Mouse (Mus musculus) heart, embryonic 11.5 days (tissue): Measurements from ENCODE around the gene Tmem240. TPM values are rescaled to one million over a fixed set of nuclear protein-coding genes. Genes with fewer than 3 reads are reported as not detected.

Experiments
- ATAC-seq: fragments of 200-750 bp; cut with Nextera tagmentation; replicated peaks from 2 replicates; pipeline ENCODE4 v1.8.0; 2017; ENCODE audit warnings: moderate library complexity; ENCODE audit not compliant: insufficient number of reproducible peaks, low FRiP score, low TSS enrichment
- H3K27ac ChIP-seq: fragments of 300-500 bp; sonication (generic); 2 replicates; pipeline ENCODE4 v1.5.1; 2014; ENCODE audit warnings: mild to moderate bottlenecking, low read depth, low read length
- H3K27me3 ChIP-seq: fragments of 300-500 bp; sonication (generic); 2 replicates; pipeline ENCODE4 v1.6.1; 2014; ENCODE audit warnings: mild to moderate bottlenecking, low read length, mixed read lengths; ENCODE audit not compliant: control insufficient read depth, insufficient read depth
- H3K36me3 ChIP-seq: fragments of 300-500 bp; sonication (generic); 2 replicates; pipeline ENCODE4 v1.6.1; 2014; ENCODE audit warnings: mild to moderate bottlenecking, low read length, moderate library complexity, mixed read lengths; ENCODE audit not compliant: control insufficient read depth, insufficient read depth
- H3K4me1 ChIP-seq: fragments of 300-500 bp; sonication (generic); 2 replicates; pipeline ENCODE4 v1.6.1; 2014; ENCODE audit warnings: low read length; ENCODE audit not compliant: control insufficient read depth, insufficient read depth
- H3K4me2 ChIP-seq: fragments of 300-500 bp; sonication (generic); 2 replicates; pipeline ENCODE4 v1.6.1; 2014; ENCODE audit warnings: mild to moderate bottlenecking, moderate library complexity
- H3K4me3 ChIP-seq: fragments of 300-500 bp; sonication (generic); 2 replicates; pipeline ENCODE4 v1.5.1; 2014; ENCODE audit warnings: low read depth, low read length
- H3K9ac ChIP-seq: fragments of 300-500 bp; sonication (generic); 2 replicates; pipeline ENCODE4 v1.6.1; 2014; ENCODE audit warnings: mild to moderate bottlenecking, low read depth, low read length, moderate library complexity
- H3K9me3 ChIP-seq: fragments of 300-500 bp; sonication (generic); replicated peaks from 2 replicates; pipeline ENCODE4 v1.6.1; 2016; ENCODE audit warnings: low read length; ENCODE audit not compliant: control insufficient read depth
- WGBS: fragments of 180-500 bp; shearing (Covaris S2); extraction: QIAGEN DNeasy Blood & Tissue Kit; methylation state at CpG from one replicate; pipeline ENCODE4 v1.1.7; 2014; ENCODE audit not compliant: insufficient replicate concordance; 5-methylcytosine and 5-hydroxymethylcytosine counted together
- polyA plus RNA-seq: library from polyadenylated mRNA; unstranded; fragments of >200 nt; fragmentation: Nextera tagmentation; extraction: Ambion mirVana; gene quantifications from 2 replicates; pipeline ENCODE4 v1.2.1, GENCODE M21; 2014

Gene Tmem240
- polyA plus RNA-seq, 1 experiment from 2014 or later, result 0.47 TPM

DNA sequence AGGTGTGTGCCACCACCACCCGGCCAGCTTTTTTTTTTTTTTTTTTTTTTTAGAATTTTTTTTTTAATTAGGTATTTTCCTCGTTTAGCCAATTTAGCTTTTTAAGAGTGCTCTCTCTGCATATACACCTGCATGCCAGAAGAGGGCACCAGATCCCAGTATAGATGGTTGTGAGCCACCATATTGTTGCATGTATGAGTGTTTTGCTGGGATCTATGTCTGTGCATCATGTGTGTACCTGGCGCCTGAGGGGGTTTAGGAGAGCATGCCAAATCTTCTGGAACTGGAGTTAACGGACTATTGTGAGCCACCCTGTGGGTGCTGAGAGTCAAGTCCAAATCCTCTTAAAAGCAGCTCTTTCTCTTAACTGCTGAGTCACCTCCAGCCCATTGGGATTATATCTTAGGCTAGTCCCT, 12.9 kb upstream of the Tmem240 start:
- Histone ChIP-seq H3K4me1 (no peaks in the 10 kb centered on the region), H3K27ac (no peak overlapping the region), H3K9me3 (no peaks in the 10 kb centered on the region), H3K36me3 (peaks cover 3% of the 10 kb centered on the region; the same call in 1 of the 2 replicates), H3K4me3 (no peak overlapping the region), H3K9ac (no peak overlapping the region), H3K27me3 (no peaks in the 10 kb centered on the region), H3K4me2 (no peak overlapping the region)
- WGBS, result 75% methylated on average over 4 of the region's 4 CpGs
- no peak for ATAC-seq

- no peaks in the 10 kb centered on the region for H3K4me1 ChIP-seq
- no peak overlapping the region for H3K4me2 ChIP-seq
- no peak overlapping the region for H3K9ac ChIP-seq
- no peak overlapping the region for H3K4me3 ChIP-seq
- H3K9me3 ChIP-seq, result no peaks in the 10 kb centered on the region
- 86% methylated on average over 2 of the region's 2 CpGs for WGBS
- H3K27me3 ChIP-seq, result no peaks in the 10 kb centered on the region
- H3K36me3 ChIP-seq, result 0 out of 2 replicates have a peak, but pooled peaks cover 3% of the 10 kb centered on the region
- no peak for ATAC-seq
- no peak overlapping the region for H3K27ac ChIP-seq
Observed at GRCm38 (mm10) chr4:155727993-155728392, 6.6 kb upstream of the Tmem240 start.

- Histone ChIP-seq H3K9ac (no peak overlapping the region), H3K36me3 (0 out of 2 replicates have a peak, but pooled peaks cover 3% of the 10 kb centered on the region), H3K4me2 (no peak overlapping the region), H3K4me3 (no peak overlapping the region; the same call in 1 of the 2 replicates), H3K27ac (no peak overlapping the region), H3K27me3 (no peaks in the 10 kb centered on the region), H3K4me1 (peaks cover 15% of the 10 kb centered on the region), H3K9me3 (no peaks in the 10 kb centered on the region)
- ATAC-seq, result no peak
- 88% methylated on average over 10 of the region's 10 CpGs for WGBS
Observed at GRCm38 (mm10) chr4:155733267-155733666, 1.3 kb upstream of the Tmem240 start.

- under 1% methylated on average over 54 of the region's 79 CpGs for WGBS
- Histone ChIP-seq H3K27me3 (no peaks in the 10 kb centered on the region), H3K4me2 (peak overlapping the region; percentile 96), H3K36me3 (peaks cover 5% of the 10 kb centered on the region), H3K27ac (peak overlapping the region; percentile 80), H3K4me3 (peak overlapping the region; percentile 83), H3K9ac (peak overlapping the region; percentile 82), H3K4me1 (peaks cover 15% of the 10 kb centered on the region), H3K9me3 (no peaks in the 10 kb centered on the region)
- peak; percentile 71 for ATAC-seq
Observed at GRCm38 (mm10) chr4:155734951-155735702, 527 bp downstream of the Tmem240 start.

GRCm38 (mm10) chr4:155735788-155736187, 1.2 kb downstream of the Tmem240 start:
- Histone ChIP-seq H3K36me3 (peaks cover 12% of the 10 kb centered on the region), H3K9me3 (no peaks in the 10 kb centered on the region), H3K27me3 (no peaks in the 10 kb centered on the region), H3K4me2 (peak overlapping the region; percentile 96), H3K4me1 (peaks cover 15% of the 10 kb centered on the region), H3K4me3 (peak overlapping the region; percentile 83), H3K27ac (no peak overlapping the region), H3K9ac (peak overlapping the region; percentile 82)
- no peak for ATAC-seq
- 68% methylated on average over 5 of the region's 5 CpGs for WGBS

DNA sequence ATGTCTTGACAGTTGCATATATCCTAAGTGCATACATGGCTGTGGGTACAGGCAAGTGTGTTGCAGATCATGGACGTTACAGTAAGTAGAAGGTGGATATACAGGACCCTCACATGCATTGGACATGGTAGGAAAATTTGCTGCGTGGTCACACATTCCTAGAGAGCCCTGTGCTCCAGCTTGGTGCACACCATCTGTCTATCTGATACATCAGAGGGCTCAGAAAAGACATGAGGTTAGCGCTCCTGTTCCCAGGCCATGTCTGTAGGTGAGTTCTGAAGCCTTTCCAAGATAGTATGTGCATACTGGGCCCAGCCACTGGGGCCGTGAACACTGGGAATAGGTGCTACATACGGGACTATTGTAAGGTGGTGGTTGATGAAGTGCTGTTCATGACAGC, 1.8 kb downstream of the Tmem240 start:
- Histone ChIP-seq H3K4me1 (peaks cover 15% of the 10 kb centered on the region), H3K9me3 (no peaks in the 10 kb centered on the region), H3K9ac (no peak overlapping the region), H3K27ac (no peak overlapping the region), H3K4me2 (no peak overlapping the region; the same call in 1 of the 2 replicates), H3K27me3 (no peaks in the 10 kb centered on the region), H3K36me3 (peaks cover 17% of the 10 kb centered on the region), H3K4me3 (peak overlapping the region; percentile 83; the same call in 1 of the 2 replicates)
- ATAC-seq, result no peak
- 85% methylated on average over 5 of the region's 5 CpGs for WGBS

DNA sequence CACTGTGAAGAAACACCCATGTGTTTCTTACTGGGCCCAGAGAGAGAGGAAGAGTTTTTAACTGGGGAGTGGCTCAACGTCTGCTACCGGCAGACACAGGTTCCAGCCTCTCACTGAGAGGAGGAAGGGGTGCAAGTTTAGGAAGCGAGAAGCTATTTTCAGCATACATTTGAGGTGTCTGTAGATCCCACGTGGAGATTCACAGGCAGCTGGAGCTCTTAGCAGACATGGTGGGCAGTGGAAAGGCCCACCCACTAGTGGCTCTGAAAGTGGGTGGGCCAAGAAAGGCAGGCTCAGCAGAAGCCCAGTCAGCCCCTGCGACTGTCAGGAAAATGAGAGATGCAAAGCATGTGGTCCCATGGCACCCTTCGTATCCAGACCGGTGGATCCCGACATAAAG, 3.7 kb downstream of the Tmem240 start:
- no peak for ATAC-seq
- peaks cover 15% of the 10 kb centered on the region for H3K4me1 ChIP-seq
- no peak overlapping the region for H3K9ac ChIP-seq
- H3K4me3 ChIP-seq, result no peak overlapping the region
- H3K9me3 ChIP-seq, result no peaks in the 10 kb centered on the region
- H3K4me2 ChIP-seq, result no peak overlapping the region
- 54% methylated on average over 8 of the region's 8 CpGs for WGBS
- H3K36me3 ChIP-seq, result peaks cover 23% of the 10 kb centered on the region
- no peak overlapping the region for H3K27ac ChIP-seq
- no peaks in the 10 kb centered on the region for H3K27me3 ChIP-seq

GRCm38 (mm10) chr4:155739152-155739551, 4.6 kb downstream of the Tmem240 start:
- Histone ChIP-seq H3K27ac (no peak overlapping the region), H3K9me3 (no peaks in the 10 kb centered on the region), H3K9ac (no peak overlapping the region), H3K4me3 (no peak overlapping the region), H3K27me3 (no peaks in the 10 kb centered on the region), H3K4me1 (peaks cover 10% of the 10 kb centered on the region), H3K4me2 (no peak overlapping the region), H3K36me3 (peaks cover 25% of the 10 kb centered on the region)
- WGBS, result 72% methylated on average over 6 of the region's 6 CpGs
- no peak for ATAC-seq
